Mouse (Mus musculus) megakaryocyte, embryonic 14.5 days (primary cell): Measurements from ENCODE around the gene Spdef.

Source experiments
- FLI1 ChIP-seq: IDR thresholded peaks from 2 replicates; pipeline ENCODE4 v1.6.1; 2012; ENCODE audit warnings: low read length, inconsistent platforms, mixed read lengths
- GATA1 ChIP-seq: IDR thresholded peaks from 3 replicates; pipeline ENCODE4 v1.6.1; 2012; ENCODE audit warnings: mixed read lengths, low read length, inconsistent platforms, borderline replicate concordance

GRCm38 (mm10) chr17:27712832-27713231 lies 15.9 kb downstream of the Spdef start:
- TF ChIP-seq GATA1 (no peak), FLI1 (no peak)
